Mouse (Mus musculus): ENCODE data around the gene Abcc4. TPM values are rescaled to one million over a fixed set of nuclear protein-coding genes. Genes with fewer than 3 reads are reported as not detected.

The Abcc4 gene
- total and polyA plus RNA-seq, 2 experiments from 2014 or later = 2.4 to 3.6 TPM

GRCm38 (mm10) chr14:118434842-118435241, 271.2 kb downstream of the Abcc4 start:
- WGBS = 41% methylated on average over 4 of the region's 4 CpGs
- no peak for TF ChIP-seq CTCF (IDR thresholded peaks at IDR 0.05)
- no peaks in the 10 kb centered on the region; the same call in 1 of the 2 replicates for H3K4me1 ChIP-seq (ENCODE audit: insufficient read depth, low read length)
- ATAC-seq (ENCODE audit: low FRiP score) = no peak
- H3K9me3 ChIP-seq (ENCODE audit: low read length) = no peaks in the 10 kb centered on the region
- H3K9ac ChIP-seq (replicated peaks; ENCODE audit: low read length, poor library complexity, severe bottlenecking) = no peak overlapping the region
- no peak overlapping the region for H3K27ac ChIP-seq (ENCODE audit: low read depth, low read length)
- DNase-seq (ENCODE audit: low spot score) = no peak
- H3K4me3 ChIP-seq (ENCODE audit: low read depth, low read length) = no peak overlapping the region
- H3K36me3 ChIP-seq (ENCODE audit: insufficient read depth, low read length) = no peaks in the 10 kb centered on the region
- H3K4me2 ChIP-seq (ENCODE audit: low read depth, low read length, poor library complexity, severe bottlenecking) = no peak overlapping the region
- H3K27me3 ChIP-seq (ENCODE audit: insufficient read depth, low read length) = peaks cover 32% of the 10 kb centered on the region

DNA sequence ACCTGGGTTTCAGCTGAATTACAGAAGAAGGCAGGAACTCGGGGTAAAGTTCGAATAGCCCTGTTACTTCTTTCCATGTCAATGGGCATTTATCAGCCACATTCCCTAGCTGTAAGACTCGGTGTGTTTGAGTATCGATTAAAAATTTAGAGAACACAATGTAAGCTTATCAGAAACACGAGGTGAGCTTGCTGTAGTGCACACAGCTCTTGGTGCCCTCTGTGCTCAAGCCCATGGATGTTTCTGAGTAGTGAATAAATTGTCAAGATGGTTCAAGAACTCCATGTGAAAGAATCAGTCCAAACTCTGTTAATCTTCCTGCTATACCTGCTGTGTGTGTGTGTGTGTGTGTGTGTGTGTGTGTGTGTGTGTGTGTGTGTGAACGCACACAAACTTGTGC, 272.2 kb downstream of the Abcc4 start:
- WGBS = 34% methylated on average over 6 of the region's 6 CpGs
- no peak for ATAC-seq (ENCODE audit: low FRiP score)
- Histone ChIP-seq H3K36me3 (ENCODE audit: insufficient read depth, low read length) (no peaks in the 10 kb centered on the region), H3K9ac (replicated peaks; ENCODE audit: low read length, poor library complexity, severe bottlenecking) (no peak overlapping the region), H3K27ac (ENCODE audit: low read depth, low read length) (no peak overlapping the region), H3K4me2 (ENCODE audit: low read depth, low read length, poor library complexity, severe bottlenecking) (no peak overlapping the region), H3K9me3 (ENCODE audit: low read length) (no peaks in the 10 kb centered on the region), H3K4me1 (ENCODE audit: insufficient read depth, low read length) (no peaks in the 10 kb centered on the region; the same call in 1 of the 2 replicates), H3K4me3 (ENCODE audit: low read depth, low read length) (no peak overlapping the region), H3K27me3 (ENCODE audit: insufficient read depth, low read length) (peaks cover 22% of the 10 kb centered on the region; the same call in 1 of the 2 replicates)
- no peak for TF ChIP-seq CTCF (IDR thresholded peaks at IDR 0.05)
- DNase-seq (ENCODE audit: low spot score) = no peak

Small RNA genes within 50 kb of the gene (microRNA-seq; reads per million reads assigned to microRNA genes)
- gene Mir6391 (ENCODE audit: borderline number of aligned reads) = not detected

Other genes with a start within 250 kb of the Abcc4 start
- gene Cldn10, start 81.7 kb upstream of the Abcc4 start, total RNA-seq (2014; rRNA removed) = 10.7 and 11.8 TPM in 2 replicates
- gene Cldn10, start 81.7 kb upstream of the Abcc4 start, polyA plus RNA-seq (2015; fragmentation: Nextera tagmentation; extraction: Ambion mirVana) = 24.1 and 32.1 TPM in 2 replicates
- 419 and 440 TPM in 2 replicates for gene Dzip1, start 219.2 kb upstream of the Abcc4 start, total RNA-seq (2014; rRNA removed)
- 116 and 123 TPM in 2 replicates for gene Dzip1, start 219.2 kb upstream of the Abcc4 start, polyA plus RNA-seq (2015; fragmentation: Nextera tagmentation; extraction: Ambion mirVana)
- 22.0 and 23.7 TPM in 2 replicates for gene Dnajc3, start 231.8 kb upstream of the Abcc4 start, total RNA-seq (2014; rRNA removed)
- 19.2 and 19.9 TPM in 2 replicates for gene Dnajc3, start 231.8 kb upstream of the Abcc4 start, polyA plus RNA-seq (2015; fragmentation: Nextera tagmentation; extraction: Ambion mirVana)

All from midbrain, postnatal 0 days (tissue).